Mouse (Mus musculus): ENCODE results near the gene Oog3. TPM values are rescaled to one million over a fixed set of nuclear protein-coding genes. Genes with fewer than 3 reads are reported as not detected.

Oog3 gene
- polyA plus RNA-seq (2016; fragmentation: Nextera tagmentation; extraction: Ambion mirVana), result not detected in 2 replicates

- no peak within 1 kb of the TSS for H3K4me3 ChIP-seq
- no peak within 1 kb of the TSS for H3K27ac ChIP-seq
- WGBS, result 76% methylated on average over 1 of the region's 1 CpGs
- no peaks in the 10 kb centered on the region for H3K36me3 ChIP-seq
- H3K9me3 ChIP-seq, result peaks cover 30% of the 10 kb centered on the region
- no peak for ATAC-seq (ENCODE audit: low FRiP score, low read depth)
- H3K4me2 ChIP-seq (replicated peaks), result no peak within 1 kb of the TSS
- H3K4me1 ChIP-seq, result no peaks in the 10 kb centered on the region
- H3K27me3 ChIP-seq (replicated peaks), result no peaks in the 10 kb centered on the region
- no peak within 1 kb of the TSS for H3K9ac ChIP-seq
Observed at GRCm38 (mm10) chr4:144162563-144162962, at the start of gene Oog3. Oog3 (minus strand) TSS chr4:144162663.

DNA sequence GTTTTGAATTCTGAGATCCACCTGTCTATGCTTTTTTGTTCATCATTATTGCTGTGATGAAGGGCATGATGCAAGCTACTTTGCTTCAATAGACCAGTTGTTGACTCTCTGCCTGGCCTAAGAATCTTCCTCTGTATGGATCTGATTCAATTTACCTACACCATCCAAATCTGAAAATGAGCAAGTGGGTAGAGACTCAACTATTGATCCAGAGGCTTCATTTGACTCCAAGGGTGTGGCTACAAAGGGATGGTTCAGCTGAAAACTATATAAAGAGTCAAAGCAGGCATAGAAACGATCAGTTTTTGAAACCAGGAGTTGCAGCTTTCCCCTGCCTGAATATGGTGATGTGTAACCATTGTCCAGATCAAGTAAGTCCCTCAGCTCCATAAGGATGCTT lies 28.0 kb upstream of the Oog3 start, which contains the start of gene Oog2:
Gene Oog2 (plus strand): TSS at position 301 of the 400 bp plus-strand sequence.
- ATAC-seq (ENCODE audit: low FRiP score, low read depth), result no peak
- Histone ChIP-seq H3K4me2 (replicated peaks) (no peak within 1 kb of the TSS), H3K27ac (no peak within 1 kb of the TSS), H3K9me3 (peaks cover 32% of the 10 kb centered on the region), H3K36me3 (no peaks in the 10 kb centered on the region), H3K4me3 (no peak within 1 kb of the TSS), H3K27me3 (replicated peaks) (no peaks in the 10 kb centered on the region), H3K4me1 (no peaks in the 10 kb centered on the region), H3K9ac (no peak within 1 kb of the TSS)
- 43% methylated on average over 1 of the region's 1 CpGs for WGBS

Other genes with a start within 250 kb of the Oog3 start
- gene Pramef25, start 211.6 kb downstream of the Oog3 start, polyA plus RNA-seq (2016; fragmentation: Nextera tagmentation; extraction: Ambion mirVana), result not detected in 2 replicates
- not detected in 2 replicates for gene Gm13101, start 195.7 kb downstream of the Oog3 start, polyA plus RNA-seq (2016; fragmentation: Nextera tagmentation; extraction: Ambion mirVana)
- gene Pramef17, start 168.3 kb downstream of the Oog3 start, polyA plus RNA-seq (2016; fragmentation: Nextera tagmentation; extraction: Ambion mirVana), result not detected in 2 replicates
- not detected in 2 replicates for gene Pramel4, start 103.5 kb downstream of the Oog3 start, polyA plus RNA-seq (2016; fragmentation: Nextera tagmentation; extraction: Ambion mirVana)
- gene Gm13102, start 56.2 kb downstream of the Oog3 start, polyA plus RNA-seq (2016; fragmentation: Nextera tagmentation; extraction: Ambion mirVana), result not detected in 2 replicates
- gene Oog2, start 28.1 kb upstream of the Oog3 start, polyA plus RNA-seq (2016; fragmentation: Nextera tagmentation; extraction: Ambion mirVana), result not detected in 2 replicates
- gene C87977, start 50.7 kb upstream of the Oog3 start, polyA plus RNA-seq (2016; fragmentation: Nextera tagmentation; extraction: Ambion mirVana), result not detected in 2 replicates
- gene Pramel5, start 117.8 kb upstream of the Oog3 start, polyA plus RNA-seq (2016; fragmentation: Nextera tagmentation; extraction: Ambion mirVana), result not detected in 2 replicates
- not detected in 2 replicates for gene Gm13128, start 167.6 kb upstream of the Oog3 start, polyA plus RNA-seq (2016; fragmentation: Nextera tagmentation; extraction: Ambion mirVana)
- not detected in 2 replicates for gene Gm13119, start 195.3 kb upstream of the Oog3 start, polyA plus RNA-seq (2016; fragmentation: Nextera tagmentation; extraction: Ambion mirVana)
- not detected in 2 replicates for gene Pramef20, start 215.3 kb upstream of the Oog3 start, polyA plus RNA-seq (2016; fragmentation: Nextera tagmentation; extraction: Ambion mirVana)
- gene Pramef12, start 245.8 kb upstream of the Oog3 start, polyA plus RNA-seq (2016; fragmentation: Nextera tagmentation; extraction: Ambion mirVana), result 0.08 TPM in 1 of 2 replicates, not detected in the other

Data from neural tube, embryonic 12.5 days (tissue).